Mouse (Mus musculus) embryonic fibroblast, embryonic 13.5 days (primary cell): ENCODE measurements at regions not wholly inside any gene's neighbourhood (a gene's known extent, or its start where the extent isn't known, plus 50 kb on each side); places are given as distances from the start of the nearest gene placed in this dataset.

Experiments
- CTCF ChIP-seq: IDR thresholded peaks from 2 replicates; pipeline ENCODE4 v1.5.1; 2011; ENCODE audit warnings: mild to moderate bottlenecking, control low read depth, low read length, moderate library complexity, borderline replicate concordance; ENCODE audit not compliant: insufficient read depth
- POLR2A ChIP-seq: IDR thresholded peaks from 2 replicates; pipeline ENCODE4 v1.6.1; 2011; ENCODE audit warnings: low read depth, mild to moderate bottlenecking, control low read depth, low read length, moderate library complexity

DNA sequence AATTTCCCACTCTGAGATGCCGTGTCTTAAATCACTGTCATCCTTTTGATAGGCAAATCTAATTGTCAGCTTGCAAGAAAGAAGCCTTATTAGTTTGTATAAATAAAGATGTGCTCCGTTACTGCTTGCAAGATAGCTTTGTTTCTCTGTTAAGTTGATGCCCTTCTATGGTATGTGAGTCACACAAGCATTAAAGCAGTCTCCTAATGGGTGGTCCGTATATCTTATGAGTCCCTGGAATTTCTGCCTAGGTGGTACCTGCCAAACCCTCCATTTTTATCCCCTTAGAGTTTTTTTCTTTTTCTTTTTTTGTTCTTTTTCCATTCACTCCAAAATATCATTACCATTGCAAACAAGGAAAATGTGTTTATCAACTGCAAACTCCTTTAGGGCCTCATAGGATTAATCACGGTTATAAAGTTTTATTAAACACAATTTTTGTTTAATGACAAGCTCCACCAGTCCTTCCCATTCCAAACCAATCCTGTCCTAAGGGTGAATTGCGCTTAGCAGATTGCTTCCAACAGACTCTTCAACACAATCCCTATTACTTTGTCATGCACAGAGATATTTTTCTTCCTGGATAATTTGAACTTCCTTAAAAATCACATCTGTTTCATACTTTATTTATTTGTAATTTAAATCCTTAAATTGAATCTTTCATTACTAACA, 178.7 kb upstream of the Tbc1d5 start:
- TF ChIP-seq CTCF = no peak
- TF ChIP-seq POLR2A = no peak
